Mouse (Mus musculus) liver, embryonic 11.5 days (tissue): ENCODE data around the gene Zfp28. TPM values are rescaled to one million over a fixed set of nuclear protein-coding genes. Genes with fewer than 3 reads are reported as not detected.
A peak's percentile ranks its signal among the peaks of the same experiment; 100 is the strongest.
"Not testable (repeated sequence)": the region's sequence is repeated elsewhere in the genome, so short reads cannot be mapped to it uniquely, and the experiment has no call there.

Experiments used
- ATAC-seq: fragments of 200-750 bp; cut with Nextera tagmentation; replicated peaks from 2 replicates; pipeline ENCODE4 v1.8.0; 2017; ENCODE audit warnings: moderate number of reproducible peaks, mild to moderate bottlenecking, moderate TSS enrichment, moderate library complexity; ENCODE audit not compliant: low FRiP score
- DNase-seq: peaks from one replicate; pipeline ENCODE4 v3.0.0-alpha.2; 2017; ENCODE audit warnings: low spot score
- H3K27ac ChIP-seq: fragments of 300-500 bp; sonication (generic); 2 replicates; pipeline ENCODE4 v1.5.1; 2014; ENCODE audit warnings: mild to moderate bottlenecking, low read depth, low read length, control low read depth
- H3K27me3 ChIP-seq: fragments of 300-500 bp; sonication (generic); replicated peaks from 2 replicates; pipeline ENCODE4 v1.6.1; 2014; ENCODE audit warnings: low read length, mixed read lengths; ENCODE audit not compliant: control insufficient read depth, insufficient read depth
- H3K36me3 ChIP-seq: fragments of 300-500 bp; sonication (generic); 2 replicates; pipeline ENCODE4 v1.6.1; 2014; ENCODE audit warnings: mild to moderate bottlenecking, low read length, moderate library complexity, mixed read lengths; ENCODE audit not compliant: control insufficient read depth, insufficient read depth
- H3K4me1 ChIP-seq: fragments of 300-500 bp; sonication (generic); replicated peaks from 2 replicates; pipeline ENCODE4 v1.6.1; 2014; ENCODE audit warnings: low read length, mixed read lengths; ENCODE audit not compliant: control insufficient read depth, insufficient read depth
- H3K4me2 ChIP-seq: fragments of 300-500 bp; sonication (generic); 2 replicates; pipeline ENCODE4 v1.6.1; 2014; ENCODE audit warnings: mild to moderate bottlenecking, control low read depth, moderate library complexity
- H3K4me3 ChIP-seq: fragments of 300-500 bp; sonication (generic); 2 replicates; pipeline ENCODE4 v1.5.1; 2014; ENCODE audit warnings: low read depth, low read length, control low read depth
- H3K9ac ChIP-seq: fragments of 300-500 bp; sonication (generic); 2 replicates; pipeline ENCODE4 v1.6.1; 2014; ENCODE audit warnings: low read depth, low read length, control low read depth
- H3K9me3 ChIP-seq: fragments of 300-500 bp; sonication (generic); 2 replicates; pipeline ENCODE4 v1.6.1; 2016; ENCODE audit warnings: low read length, inconsistent platforms, mixed read lengths; ENCODE audit not compliant: control insufficient read depth
- WGBS: fragments of 180-500 bp; shearing (Covaris S2); extraction: QIAGEN DNeasy Blood & Tissue Kit; methylation state at CpG from one replicate; pipeline ENCODE4 v1.1.7; 2014; 5-methylcytosine and 5-hydroxymethylcytosine counted together
- polyA plus RNA-seq: library from polyadenylated mRNA; unstranded; fragments of >200 nt; fragmentation: Nextera tagmentation; extraction: Ambion mirVana; gene quantifications from 2 replicates; pipeline ENCODE4 v1.2.1, GENCODE M21; 2014

Gene Zfp28
- polyA plus RNA-seq, 1 experiment from 2014 or later, result 4.7 TPM

DNA sequence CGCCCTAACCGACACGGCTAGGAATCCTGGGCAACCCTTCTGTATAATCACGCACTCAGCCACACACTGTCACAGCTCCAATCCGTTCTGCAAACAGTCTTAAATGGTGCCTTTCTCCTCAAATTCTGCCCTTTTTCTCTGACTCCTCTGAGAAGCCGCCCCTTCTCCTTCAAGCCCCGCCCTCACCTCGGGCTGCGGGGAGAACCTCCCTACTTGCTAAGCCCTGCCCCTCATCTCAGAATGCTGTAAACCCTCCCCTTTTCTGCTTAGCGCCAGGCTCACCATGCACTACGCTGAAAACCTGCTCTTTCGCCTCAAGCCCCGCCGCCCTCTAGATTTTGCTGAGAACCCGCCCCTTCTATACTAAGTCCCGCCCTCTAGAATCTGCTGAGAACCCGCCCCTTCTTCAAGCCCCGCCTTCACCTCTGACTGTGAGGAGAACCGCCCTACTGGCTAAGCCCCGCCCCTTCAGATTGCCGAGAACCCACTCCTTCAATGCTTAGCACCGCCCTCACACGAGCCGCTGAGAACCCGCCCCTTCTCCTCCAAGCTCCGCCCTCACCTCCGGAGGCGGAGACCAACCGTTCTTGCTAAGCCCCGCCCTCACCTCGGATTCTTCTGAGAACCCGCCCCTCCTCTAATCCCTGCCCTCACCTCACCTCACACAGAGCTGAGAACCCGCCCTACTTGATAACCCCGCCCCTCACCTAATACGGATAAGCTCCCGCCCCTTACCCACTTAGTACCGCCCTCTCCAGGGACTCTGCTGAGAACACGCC is 20.6 kb upstream of the Zfp28 start:
- no peaks in the 10 kb centered on the region for H3K27me3 ChIP-seq
- peaks cover 13% of the 10 kb centered on the region for H3K4me1 ChIP-seq
- H3K9ac ChIP-seq, result peak overlapping the region; percentile 56; the same call in 1 of the 2 replicates
- DNase-seq, result peak; percentile 99
- H3K4me3 ChIP-seq, result peak overlapping the region; percentile 68
- under 1% methylated on average over 38 of the region's 38 CpGs for WGBS
- peak overlapping the region; percentile 76 for H3K27ac ChIP-seq
- no peaks in the 10 kb centered on the region for H3K36me3 ChIP-seq
- H3K4me2 ChIP-seq, result peak overlapping the region; percentile 87
- H3K9me3 ChIP-seq, result no peaks in the 10 kb centered on the region
- peak; percentile 85 for ATAC-seq

DNA sequence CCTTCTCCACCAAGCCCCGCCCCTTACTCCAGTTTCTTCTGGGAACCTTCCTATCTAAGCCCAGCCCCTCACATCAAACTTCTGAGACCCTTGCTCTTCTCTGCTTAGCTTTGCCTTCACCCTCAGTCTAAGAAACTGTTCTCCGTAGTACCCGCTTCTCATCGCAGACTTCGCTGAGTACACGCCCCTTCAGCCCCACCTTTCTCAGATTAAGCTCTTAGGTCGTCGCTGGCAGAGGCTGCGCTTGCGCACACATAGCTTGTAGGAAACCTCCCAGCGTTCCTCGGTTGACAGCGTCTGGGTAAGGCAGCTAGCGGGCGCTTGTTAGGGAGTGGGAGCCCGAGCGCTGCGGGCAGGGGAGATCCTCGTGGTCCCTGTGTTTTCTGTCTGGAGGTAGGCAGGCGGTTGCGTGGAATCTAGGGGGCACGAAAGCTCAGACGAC is 20.0 kb upstream of the Zfp28 start, which contains the start of gene Zfp78:
Gene Zfp78, plus strand, starts transcription at position 234 of the 442 bp plus-strand sequence.
- no peaks in the 10 kb centered on the region for H3K36me3 ChIP-seq
- DNase-seq (no peak), ATAC-seq (peak; percentile 78)
- peaks cover 13% of the 10 kb centered on the region for H3K4me1 ChIP-seq
- WGBS, result 1% methylated on average over 23 of the region's 23 CpGs
- peak within 1 kb of the TSS; percentile 76 for H3K27ac ChIP-seq
- H3K4me2 ChIP-seq, result peak within 1 kb of the TSS; percentile 87
- H3K27me3 ChIP-seq, result no peaks in the 10 kb centered on the region
- peak within 1 kb of the TSS; percentile 65 for H3K9ac ChIP-seq
- peak within 1 kb of the TSS; percentile 68 for H3K4me3 ChIP-seq
- no peaks in the 10 kb centered on the region for H3K9me3 ChIP-seq

DNA sequence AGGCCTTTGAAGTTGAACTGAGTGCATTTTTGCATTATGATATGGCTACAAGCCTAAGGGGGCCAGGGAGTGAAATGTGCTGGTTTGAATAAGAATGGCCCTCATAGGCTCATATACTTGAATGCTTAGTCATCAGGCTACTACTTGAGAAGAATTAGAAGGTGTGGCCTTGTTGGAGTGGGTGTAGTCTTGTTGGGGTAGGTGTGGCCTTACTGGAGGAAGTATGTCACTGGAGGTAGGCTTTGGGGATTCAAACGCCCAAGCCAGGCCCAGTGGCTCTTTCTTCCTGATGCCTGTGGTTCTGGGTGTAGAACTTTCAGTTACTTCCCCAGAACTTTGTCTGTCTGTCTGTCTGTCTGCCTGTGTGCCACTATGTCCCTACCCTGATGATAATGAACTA is 18.3 kb upstream of the Zfp28 start:
- ATAC-seq (no peak), DNase-seq (no peak)
- Histone ChIP-seq H3K27ac (no peak overlapping the region), H3K27me3 (no peaks in the 10 kb centered on the region), H3K9ac (no peak overlapping the region), H3K4me3 (no peak overlapping the region), H3K4me1 (peaks cover 11% of the 10 kb centered on the region), H3K36me3 (no peaks in the 10 kb centered on the region), H3K9me3 (no peaks in the 10 kb centered on the region), H3K4me2 (no peak overlapping the region)
- WGBS, result 75% methylated on average over 1 of the region's 1 CpGs

DNA sequence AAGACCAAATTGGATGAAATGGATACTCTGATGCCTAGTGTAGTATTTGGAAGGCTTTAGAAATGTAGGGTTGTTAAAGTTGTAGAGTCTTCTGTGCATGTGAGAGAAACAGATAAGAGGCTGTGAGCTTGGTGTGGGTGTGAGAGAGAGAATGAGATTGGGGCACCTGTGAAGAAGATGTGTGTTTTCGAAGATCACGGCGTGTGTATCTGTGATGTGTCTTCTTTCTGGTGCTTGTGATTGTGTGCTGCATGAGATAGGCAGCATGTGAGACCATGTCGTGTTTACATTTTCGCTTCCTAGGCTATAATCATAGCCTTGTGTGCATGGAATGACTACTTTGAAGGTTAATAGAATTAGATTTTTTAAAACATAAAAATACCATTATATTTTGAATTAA is 15.9 kb upstream of the Zfp28 start:
- DNase-seq (no peak), ATAC-seq (peak; percentile 11; the same call in 1 of the 2 replicates)
- WGBS, result 56% methylated on average over 5 of the region's 5 CpGs
- Histone ChIP-seq H3K4me2 (peak overlapping the region; percentile 2; the same call in 1 of the 2 replicates), H3K27me3 (no peaks in the 10 kb centered on the region), H3K4me3 (no peak overlapping the region), H3K27ac (peak overlapping the region; percentile 70), H3K4me1 (peaks cover 7% of the 10 kb centered on the region), H3K36me3 (no peaks in the 10 kb centered on the region), H3K9me3 (no peaks in the 10 kb centered on the region), H3K9ac (no peak overlapping the region)

DNA sequence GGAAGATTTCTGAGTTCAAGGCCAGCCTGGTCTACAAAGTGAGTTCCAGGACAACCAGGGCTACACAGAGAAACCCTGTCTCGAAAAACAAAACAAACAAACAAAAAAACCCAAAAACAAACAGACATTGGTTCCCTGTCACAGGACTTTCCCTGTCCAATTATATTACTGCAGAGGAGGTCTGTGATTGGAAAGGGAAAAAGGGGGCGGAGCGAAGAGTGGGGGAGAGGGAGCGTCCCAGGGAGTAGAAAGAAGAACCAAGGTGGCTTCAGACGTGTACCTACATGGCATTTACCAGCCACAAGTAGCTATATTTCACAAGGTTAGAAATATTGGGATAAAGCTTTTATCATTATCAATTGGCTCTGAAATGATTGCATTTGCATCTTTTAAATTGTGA is 14.9 kb upstream of the Zfp28 start:
- 80% methylated on average over 5 of the region's 5 CpGs for WGBS
- H3K4me3 ChIP-seq, DNase-seq, H3K36me3 ChIP-seq, H3K27ac ChIP-seq, H3K4me1 ChIP-seq, H3K4me2 ChIP-seq, H3K9me3 ChIP-seq, H3K9ac ChIP-seq, H3K27me3 ChIP-seq, ATAC-seq: not testable (repeated sequence)

DNA sequence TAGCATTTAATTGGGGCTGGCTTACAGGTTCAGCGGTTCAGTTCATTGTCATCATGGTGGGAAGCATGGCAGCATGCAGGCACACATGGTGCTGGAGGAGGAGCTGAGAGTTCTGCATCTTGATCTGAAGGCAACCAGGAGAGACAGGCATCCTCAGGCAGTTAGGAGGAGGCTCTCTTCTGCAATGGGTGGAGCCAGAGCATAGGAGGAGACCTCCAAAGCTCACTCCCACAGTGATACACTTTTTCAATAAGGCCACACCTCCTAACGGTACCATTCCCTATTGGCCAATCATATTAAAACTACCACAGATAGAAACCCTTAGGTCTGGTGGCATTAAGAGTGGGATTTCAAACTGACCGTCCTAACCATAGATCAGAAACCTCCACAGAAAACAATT is 13.6 kb upstream of the Zfp28 start:
- Histone ChIP-seq H3K27ac (no peak overlapping the region), H3K27me3 (no peaks in the 10 kb centered on the region), H3K4me1 (0 out of 2 replicates have a peak, but pooled peaks cover 4% of the 10 kb centered on the region), H3K4me2 (no peak overlapping the region), H3K36me3 (no peaks in the 10 kb centered on the region), H3K9me3 (no peaks in the 10 kb centered on the region), H3K9ac (no peak overlapping the region), H3K4me3 (no peak overlapping the region)
- WGBS, result 74% methylated on average over 3 of the region's 3 CpGs
- ATAC-seq, result peak; percentile 50
- DNase-seq, result no peak

DNA sequence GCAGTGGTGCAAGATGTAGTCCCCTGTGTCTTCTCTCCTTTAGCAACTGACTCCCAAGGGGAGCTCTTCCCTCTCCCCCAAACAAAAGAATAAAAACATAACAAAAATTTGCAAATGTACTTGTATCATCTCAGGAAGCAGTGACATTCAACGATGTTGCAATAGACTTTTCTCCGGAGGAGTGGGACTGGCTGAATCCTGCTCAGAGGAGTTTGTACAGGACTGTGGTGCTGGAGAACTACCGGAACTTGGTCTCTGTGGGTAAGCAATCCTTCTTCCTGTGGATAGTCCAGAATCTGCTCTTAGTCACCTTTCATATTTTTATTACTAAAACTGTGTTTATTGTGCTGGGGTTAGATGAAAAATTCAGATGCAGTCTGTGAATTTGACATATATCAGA is 10.1 kb upstream of the Zfp28 start:
- DNase-seq (no peak), ATAC-seq (no peak)
- Histone ChIP-seq H3K9ac (no peak overlapping the region), H3K4me2 (no peak overlapping the region), H3K4me1 (no peaks in the 10 kb centered on the region), H3K9me3 (no peaks in the 10 kb centered on the region), H3K27me3 (no peaks in the 10 kb centered on the region), H3K4me3 (no peak overlapping the region), H3K27ac (no peak overlapping the region), H3K36me3 (no peaks in the 10 kb centered on the region)
- WGBS, result 82% methylated on average over 3 of the region's 3 CpGs

DNA sequence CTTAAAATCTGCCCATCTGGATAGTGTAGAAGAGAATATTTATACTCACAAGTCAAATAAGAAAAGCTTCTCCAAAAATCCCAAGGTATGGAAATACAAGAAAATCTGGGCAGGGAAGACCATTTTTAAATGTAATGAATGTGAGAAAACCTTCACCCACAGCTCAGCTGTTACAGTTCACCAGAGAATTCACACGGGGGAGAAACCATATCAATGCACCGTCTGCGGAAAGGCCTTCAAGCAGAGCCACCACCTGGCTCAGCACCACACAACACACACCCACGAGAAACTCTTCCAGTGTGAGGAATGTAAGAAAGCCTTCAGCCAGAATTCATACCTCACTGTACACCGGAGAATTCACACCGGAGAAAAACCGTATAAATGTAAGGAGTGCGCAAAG is 4.7 kb upstream of the Zfp28 start:
- no peak overlapping the region for H3K4me2 ChIP-seq
- no peak overlapping the region for H3K27ac ChIP-seq
- no peak overlapping the region for H3K4me3 ChIP-seq
- H3K27me3 ChIP-seq, result no peaks in the 10 kb centered on the region
- H3K9ac ChIP-seq, result no peak overlapping the region
- H3K36me3 ChIP-seq, result no peaks in the 10 kb centered on the region
- DNase-seq, result no peak
- ATAC-seq, result no peak
- no peaks in the 10 kb centered on the region for H3K4me1 ChIP-seq
- no peaks in the 10 kb centered on the region for H3K9me3 ChIP-seq
- 81% methylated on average over 8 of the region's 8 CpGs for WGBS

- Histone ChIP-seq H3K9me3 (no peaks in the 10 kb centered on the region), H3K4me2 (no peak overlapping the region), H3K36me3 (no peaks in the 10 kb centered on the region), H3K9ac (no peak overlapping the region), H3K27ac (no peak overlapping the region), H3K4me3 (no peak overlapping the region), H3K4me1 (0 out of 2 replicates have a peak, but pooled peaks cover 4% of the 10 kb centered on the region), H3K27me3 (no peaks in the 10 kb centered on the region)
- 69% methylated on average over 2 of the region's 2 CpGs for WGBS
- ATAC-seq (no peak), DNase-seq (no peak)
These were observed 1.7 kb upstream of the Zfp28 start for GRCm38 (mm10) chr7:6381431-6381830.
